In genomic region chr11:29840606-29841227, GRCm38 (mm10) we compare ENCODE assay signal across 17 mouse cellular contexts. TPM values are rescaled to one million over a fixed set of nuclear protein-coding genes. Genes with fewer than 3 reads are reported as not detected.
DNase-seq lines count a peak whose midpoint lies in the region; ATAC-seq and TF ChIP-seq lines count a peak whose summit lies in the region.
"Had no signal": no experiment of that assay in that cellular context is flagged by ENCODE, and none has a peak within 500 bp of the region (broad histone marks: within the 10 kb centered on the region; RNA-seq: fewer than 3 reads in every experiment).

No protein-coding gene starts in this region.

- no peak for ATAC-seq in heart, embryonic 16.5 days (replicated peaks; ENCODE audit: extremely low read depth, insufficient read depth, low FRiP score)
- no peak for ATAC-seq in limb, embryonic 14.5 days (ENCODE audit: low FRiP score, low read depth)
- ATAC-seq in midbrain, embryonic 15.5 days (replicated peaks), result no peak
- ATAC-seq: liver, embryonic 12.5 days had no signal

- H3K27me3 ChIP-seq in heart, adult 2 months (ENCODE audit: control insufficient read depth, insufficient read depth, low read length), result no peaks in the 10 kb centered on the region
- H3K27me3 ChIP-seq in heart, embryonic 16.5 days (ENCODE audit: control insufficient read depth, insufficient read depth, low read length), result no peaks in the 10 kb centered on the region
- no peaks in the 10 kb centered on the region for H3K27me3 ChIP-seq in limb, embryonic 14.5 days (ENCODE audit: control insufficient read depth, insufficient read depth, low read length)
- no peaks in the 10 kb centered on the region for H3K27me3 ChIP-seq in midbrain, embryonic 15.5 days (replicated peaks)
- H3K27me3 ChIP-seq: liver, embryonic 12.5 days had no signal

- DNase-seq in heart, adult 2 months, result no peak
- no peak for DNase-seq in heart, adult 18-20 months
- DNase-seq in heart, adult 8-10 months (ENCODE audit: low spot score), result no peak
- DNase-seq in limb, embryonic 14.5 days (ENCODE audit: low spot score), result no peak
- DNase-seq: adrenal gland, postnatal 36 days; B cell, adult 2 months; cerebellum, adult 8-10 months; gastrocnemius, postnatal 14 days; layer of hippocampus, postnatal 36 days; lung, adult 2 months; lung, postnatal 36 days; thymus, adult 2 months had no signal

- H3K27ac ChIP-seq in heart, adult 2 months, result peak overlapping the region; percentile 51
- H3K27ac ChIP-seq in heart, embryonic 16.5 days (ENCODE audit: low read length), result peak overlapping the region; percentile 73
- H3K27ac ChIP-seq in bone marrow macrophage, adult 2 months (ENCODE audit: insufficient read depth, low read depth, low read length), result peak overlapping the region; percentile 21; the same call in 1 of the 2 replicates
- H3K27ac ChIP-seq in limb, embryonic 14.5 days (replicated peaks; ENCODE audit: low read depth, low read length), result peak overlapping the region; percentile 79
- no peak overlapping the region for H3K27ac ChIP-seq in midbrain, embryonic 15.5 days
- H3K27ac ChIP-seq: forebrain, embryonic 10.5 days; liver, embryonic 12.5 days had no signal

- no peak for TF ChIP-seq POLR2A in heart, adult 2 months (IDR thresholded peaks at IDR 0.05; ENCODE audit: insufficient read depth, low read depth, low read length)
- no peak for TF ChIP-seq POLR2A in bone marrow macrophage, adult 2 months (IDR thresholded peaks at IDR 0.05; ENCODE audit: borderline replicate concordance, low read depth, low read length)
- no peak for TF ChIP-seq POLR2A in limb, embryonic 14.5 days (IDR thresholded peaks at IDR 0.05; ENCODE audit: borderline replicate concordance, extremely low read depth, insufficient read depth, insufficient read length)

- TF ChIP-seq EP300 in heart, adult 2 months (IDR thresholded peaks at IDR 0.05; ENCODE audit: insufficient read depth, low read depth, low read length), result no peak

- H3K36me3 ChIP-seq in heart, adult 2 months (ENCODE audit: control insufficient read depth, insufficient read depth, low read length), result peaks cover 2% of the 10 kb centered on the region; the same call in 1 of the 2 replicates
- no peaks in the 10 kb centered on the region for H3K36me3 ChIP-seq in heart, embryonic 16.5 days (ENCODE audit: control insufficient read depth, insufficient read depth)
- no peaks in the 10 kb centered on the region for H3K36me3 ChIP-seq in limb, embryonic 14.5 days (ENCODE audit: control insufficient read depth, insufficient read depth, low read length)
- no peaks in the 10 kb centered on the region for H3K36me3 ChIP-seq in midbrain, embryonic 15.5 days (replicated peaks)
- H3K36me3 ChIP-seq: forebrain, embryonic 10.5 days; liver, embryonic 12.5 days had no signal

- peaks cover 5% of the 10 kb centered on the region for H3K4me1 ChIP-seq in heart, adult 2 months (ENCODE audit: control insufficient read depth, insufficient read depth, low read length)
- H3K4me1 ChIP-seq in heart, embryonic 16.5 days (ENCODE audit: control insufficient read depth, insufficient read depth, low read length), result peaks cover 9% of the 10 kb centered on the region
- peaks cover 17% of the 10 kb centered on the region for H3K4me1 ChIP-seq in bone marrow macrophage, adult 2 months (ENCODE audit: control insufficient read depth, insufficient read depth, low read length)
- peaks cover 6% of the 10 kb centered on the region; the same call in 1 of the 2 replicates for H3K4me1 ChIP-seq in limb, embryonic 14.5 days (ENCODE audit: control insufficient read depth, insufficient read depth, low read length)
- no peaks in the 10 kb centered on the region for H3K4me1 ChIP-seq in midbrain, embryonic 15.5 days
- H3K4me1 ChIP-seq: forebrain, embryonic 10.5 days; liver, embryonic 12.5 days had no signal

- H3K79me2 ChIP-seq in heart, adult 2 months (replicated peaks; ENCODE audit: control insufficient read depth, insufficient read depth, low read length), result no peaks in the 10 kb centered on the region

- WGBS in heart, adult 2 months, result 94% methylated on average over 3 of the region's 3 CpGs
- 81% methylated on average over 3 of the region's 3 CpGs for WGBS in heart, embryonic 16.5 days
- 88% methylated on average over 3 of the region's 3 CpGs for WGBS in limb, embryonic 14.5 days
- 93% methylated on average over 3 of the region's 3 CpGs for WGBS in midbrain, embryonic 15.5 days

- TF ChIP-seq CTCF in heart, adult 2 months (IDR thresholded peaks at IDR 0.05), result no peak
- TF ChIP-seq CTCF in bone marrow macrophage, adult 2 months (IDR thresholded peaks at IDR 0.05; ENCODE audit: low read depth, low read length), result no peak

- H3K9ac ChIP-seq in heart, adult 2 months (ENCODE audit: low read depth, low read length), result no peak overlapping the region
- no peak overlapping the region for H3K9ac ChIP-seq in heart, embryonic 16.5 days (ENCODE audit: low read length)
- no peak overlapping the region for H3K9ac ChIP-seq in limb, embryonic 14.5 days (ENCODE audit: low read depth, low read length, severe bottlenecking)
- no peak overlapping the region for H3K9ac ChIP-seq in midbrain, embryonic 15.5 days
- H3K9ac ChIP-seq: liver, embryonic 12.5 days had no signal

- H3K9me3 ChIP-seq in heart, embryonic 16.5 days (replicated peaks; ENCODE audit: control insufficient read depth, low read length), result no peaks in the 10 kb centered on the region
- no peaks in the 10 kb centered on the region for H3K9me3 ChIP-seq in limb, embryonic 14.5 days (ENCODE audit: control insufficient read depth, low read length)
- no peaks in the 10 kb centered on the region for H3K9me3 ChIP-seq in midbrain, embryonic 15.5 days
- H3K9me3 ChIP-seq: forebrain, embryonic 10.5 days; liver, embryonic 12.5 days had no signal

- H3K4me2 ChIP-seq in heart, embryonic 16.5 days (ENCODE audit: low read depth, low read length), result no peak overlapping the region
- H3K4me2 ChIP-seq in limb, embryonic 14.5 days (replicated peaks; ENCODE audit: low read depth, low read length, severe bottlenecking), result no peak overlapping the region
- H3K4me2 ChIP-seq in midbrain, embryonic 15.5 days, result no peak overlapping the region
- H3K4me2 ChIP-seq: liver, embryonic 12.5 days had no signal

- intact Hi-C loops in heart, adult 2 months (cut with DNase I), result no loop called here

- H3K4me3 ChIP-seq in heart, adult 2 months, result no peak overlapping the region
- H3K4me3 ChIP-seq in heart, embryonic 16.5 days (ENCODE audit: low read length), result no peak overlapping the region
- H3K4me3 ChIP-seq in bone marrow macrophage, adult 2 months (ENCODE audit: insufficient read depth, low read length), result no peak overlapping the region
- H3K4me3 ChIP-seq in limb, embryonic 14.5 days (replicated peaks; ENCODE audit: low read length), result no peak overlapping the region
- no peak overlapping the region for H3K4me3 ChIP-seq in midbrain, embryonic 15.5 days
- H3K4me3 ChIP-seq: forebrain, embryonic 10.5 days; liver, embryonic 12.5 days had no signal

RNA-seq across cellular contexts. Expression of gene 4931440F15Rik, which starts 15.2 kb away (rescaled TPM):
- 1 to 10 TPM; 1.6 to 1.8 TPM for total RNA-seq in heart, adult 2 months (2021)
- 0.06 and 0.15 TPM in 2 replicates for polyA plus RNA-seq in heart, adult 2 months (2012; rRNA removed)
- 1 to 10 TPM; 1.5 to 1.9 TPM for total RNA-seq in heart, adult 18-20 months (2021)
- polyA plus RNA-seq in heart, embryonic 16.5 days (2015; fragmentation: Nextera tagmentation; extraction: Ambion mirVana), result 0.11 and 0.18 TPM in 2 replicates
- total RNA-seq in heart, adult 8-10 months (2022), result 1 to 10 TPM; 1.5 to 2.4 (median 1.7) TPM
- polyA plus RNA-seq in bone marrow macrophage, adult 2 months (2012; ENCODE audit: insufficient read depth, insufficient read length, missing spikeins), result 0.70 TPM in 1 of 2 replicates, not detected in the other
- 0.09 and 0.13 TPM in 2 replicates for polyA plus RNA-seq in limb, embryonic 14.5 days (2012; rRNA removed)
- polyA plus RNA-seq in limb, embryonic 14.5 days (2014; fragmentation: Nextera tagmentation; extraction: Ambion mirVana), result 0.22 and 0.28 TPM in 2 replicates
- 0.72 and 0.74 TPM in 2 replicates for polyA plus RNA-seq in midbrain, embryonic 15.5 days (2015; fragmentation: Nextera tagmentation; extraction: Ambion mirVana)
- polyA plus RNA-seq: forebrain, embryonic 10.5 days had no signal
